Mouse (Mus musculus) neural tube, embryonic 14.5 days (tissue): Measurements from ENCODE around the gene Smcp. TPM values are rescaled to one million over a fixed set of nuclear protein-coding genes. Genes with fewer than 3 reads are reported as not detected.

ENCODE experiments used
- ATAC-seq: fragments of 200-750 bp; cut with Nextera tagmentation; 2 replicates; pipeline ENCODE4 v1.8.0; 2017; ENCODE audit warnings: low read depth, mild to moderate bottlenecking, moderate TSS enrichment, moderate library complexity
- H3K27ac ChIP-seq: fragments of 300-500 bp; sonication (generic); 2 replicates; pipeline ENCODE4 v1.5.1; 2014; ENCODE audit warnings: low read depth, mild to moderate bottlenecking, control low read depth, low read length, moderate library complexity, mixed read lengths
- H3K27me3 ChIP-seq: fragments of 300-500 bp; sonication (generic); 2 replicates; pipeline ENCODE4 v1.6.1; 2014; ENCODE audit warnings: low read length; ENCODE audit not compliant: control insufficient read depth, insufficient read depth
- H3K36me3 ChIP-seq: fragments of 300-500 bp; sonication (generic); 2 replicates; pipeline ENCODE4 v1.6.1; 2014; ENCODE audit warnings: low read length, mixed read lengths; ENCODE audit not compliant: control insufficient read depth, insufficient read depth
- H3K4me1 ChIP-seq: fragments of 300-500 bp; sonication (generic); 2 replicates; pipeline ENCODE4 v1.6.1; 2014; ENCODE audit warnings: low read length; ENCODE audit not compliant: control insufficient read depth, insufficient read depth
- H3K4me2 ChIP-seq: fragments of 300-500 bp; sonication (generic); 2 replicates; pipeline ENCODE4 v1.6.1; 2014; ENCODE audit warnings: mild to moderate bottlenecking, low read depth, low read length, control low read depth
- H3K4me3 ChIP-seq: fragments of 300-500 bp; sonication (generic); 2 replicates; pipeline ENCODE4 v1.5.1; 2014; ENCODE audit warnings: low read depth, low read length, control low read depth, mixed read lengths
- H3K9ac ChIP-seq: fragments of 300-500 bp; sonication (generic); replicated peaks from 2 replicates; pipeline ENCODE4 v1.6.1; 2014; ENCODE audit warnings: low read depth, mild to moderate bottlenecking, control low read depth, low read length, mixed read lengths
- H3K9me3 ChIP-seq: fragments of 300-500 bp; sonication (generic); 2 replicates; pipeline ENCODE4 v1.6.1; 2016; ENCODE audit warnings: low read length; ENCODE audit not compliant: control insufficient read depth
- WGBS: fragments of 180-500 bp; shearing (Covaris S2); extraction: QIAGEN DNeasy Blood & Tissue Kit; methylation state at CpG from one replicate; pipeline ENCODE4 v1.1.7; 2014; 5-methylcytosine and 5-hydroxymethylcytosine counted together
- polyA plus RNA-seq: library from polyadenylated mRNA; unstranded; fragments of >200 nt; fragmentation: Nextera tagmentation; extraction: Ambion mirVana; gene quantifications from 2 replicates; pipeline ENCODE4 v1.2.1, GENCODE M21; 2014

Smcp gene
- polyA plus RNA-seq, 1 experiment from 2014 or later: not detected

- 88% methylated on average over 2 of the region's 2 CpGs for WGBS
- no peaks in the 10 kb centered on the region for H3K4me1 ChIP-seq
- H3K27me3 ChIP-seq: no peaks in the 10 kb centered on the region
- no peak overlapping the region for H3K9ac ChIP-seq
- no peak overlapping the region for H3K27ac ChIP-seq
- no peaks in the 10 kb centered on the region for H3K9me3 ChIP-seq
- H3K36me3 ChIP-seq: no peaks in the 10 kb centered on the region
- H3K4me3 ChIP-seq: no peak overlapping the region
- no peak for ATAC-seq
- no peak overlapping the region for H3K4me2 ChIP-seq
Observed at GRCm38 (mm10) chr3:92598429-92598828, 9.6 kb upstream of the Smcp start.

- Histone ChIP-seq H3K9me3 (no peaks in the 10 kb centered on the region), H3K4me2 (no peak overlapping the region), H3K27me3 (no peaks in the 10 kb centered on the region), H3K36me3 (no peaks in the 10 kb centered on the region), H3K4me3 (no peak overlapping the region), H3K4me1 (no peaks in the 10 kb centered on the region), H3K27ac (no peak overlapping the region), H3K9ac (no peak overlapping the region)
- WGBS: 85% methylated on average over 3 of the region's 3 CpGs
- ATAC-seq: no peak
Observed at GRCm38 (mm10) chr3:92587190-92587589, 1.6 kb downstream of the Smcp start.

- no peak for ATAC-seq
- H3K4me3 ChIP-seq: no peak overlapping the region
- WGBS: 60% methylated on average over 1 of the region's 1 CpGs
- no peaks in the 10 kb centered on the region for H3K27me3 ChIP-seq
- no peaks in the 10 kb centered on the region for H3K36me3 ChIP-seq
- no peaks in the 10 kb centered on the region for H3K9me3 ChIP-seq
- no peaks in the 10 kb centered on the region for H3K4me1 ChIP-seq
- no peak overlapping the region for H3K4me2 ChIP-seq
- H3K27ac ChIP-seq: no peak overlapping the region
- H3K9ac ChIP-seq: no peak overlapping the region
Observed at GRCm38 (mm10) chr3:92585055-92585454, 3.7 kb downstream of the Smcp start.

GRCm38 (mm10) chr3:92583164-92583826, 5.5 kb downstream of the Smcp start:
- Histone ChIP-seq H3K27me3 (no peaks in the 10 kb centered on the region), H3K36me3 (no peaks in the 10 kb centered on the region), H3K4me2 (no peak overlapping the region), H3K9me3 (no peaks in the 10 kb centered on the region), H3K27ac (no peak overlapping the region), H3K4me3 (no peak overlapping the region), H3K9ac (no peak overlapping the region), H3K4me1 (no peaks in the 10 kb centered on the region)
- ATAC-seq: no peak
- 70% methylated on average over 3 of the region's 3 CpGs for WGBS

GRCm38 (mm10) chr3:92579508-92579907, 9.3 kb downstream of the Smcp start:
- Histone ChIP-seq H3K4me2 (no peak overlapping the region), H3K9ac (no peak overlapping the region), H3K27me3 (no peaks in the 10 kb centered on the region), H3K27ac (no peak overlapping the region), H3K4me3 (no peak overlapping the region), H3K4me1 (no peaks in the 10 kb centered on the region), H3K36me3 (no peaks in the 10 kb centered on the region), H3K9me3 (no peaks in the 10 kb centered on the region)
- 81% methylated on average over 1 of the region's 1 CpGs for WGBS
- ATAC-seq: no peak

- 80% methylated on average over 4 of the region's 4 CpGs for WGBS
- Histone ChIP-seq H3K9me3 (no peaks in the 10 kb centered on the region), H3K4me1 (no peaks in the 10 kb centered on the region), H3K9ac (no peak overlapping the region), H3K27ac (no peak overlapping the region), H3K4me3 (no peak overlapping the region), H3K27me3 (no peaks in the 10 kb centered on the region), H3K36me3 (no peaks in the 10 kb centered on the region), H3K4me2 (no peak overlapping the region)
- ATAC-seq: no peak
Observed at GRCm38 (mm10) chr3:92578652-92579413, 10.0 kb downstream of the Smcp start.

- Histone ChIP-seq H3K27ac (no peak within 1 kb of the TSS), H3K9ac (no peak within 1 kb of the TSS), H3K27me3 (no peaks in the 10 kb centered on the region), H3K9me3 (no peaks in the 10 kb centered on the region), H3K4me1 (no peaks in the 10 kb centered on the region), H3K36me3 (no peaks in the 10 kb centered on the region), H3K4me3 (no peak within 1 kb of the TSS), H3K4me2 (no peak within 1 kb of the TSS)
- no peak for ATAC-seq
- 83% methylated on average over 1 of the region's 1 CpGs for WGBS
Observed at GRCm38 (mm10) chr3:92573449-92574041, 15.3 kb downstream of the Smcp start, which contains the start of gene Ivl. Gene Ivl (minus strand): TSS chr3:92573735.

GRCm38 (mm10) chr3:92572514-92573155, 16.2 kb downstream of the Smcp start:
- no peaks in the 10 kb centered on the region for H3K4me1 ChIP-seq
- no peak overlapping the region for H3K4me2 ChIP-seq
- no peak overlapping the region for H3K27ac ChIP-seq
- H3K9me3 ChIP-seq: no peaks in the 10 kb centered on the region
- no peak overlapping the region for H3K4me3 ChIP-seq
- H3K27me3 ChIP-seq: no peaks in the 10 kb centered on the region
- H3K36me3 ChIP-seq: no peaks in the 10 kb centered on the region
- ATAC-seq: no peak
- 42% methylated on average over 2 of the region's 2 CpGs for WGBS
- H3K9ac ChIP-seq: no peak overlapping the region

GRCm38 (mm10) chr3:92568752-92569151, 20.0 kb downstream of the Smcp start:
- Histone ChIP-seq H3K4me1 (no peaks in the 10 kb centered on the region), H3K4me2 (no peak overlapping the region), H3K9me3 (no peaks in the 10 kb centered on the region), H3K4me3 (no peak overlapping the region), H3K27ac (no peak overlapping the region), H3K36me3 (no peaks in the 10 kb centered on the region), H3K27me3 (no peaks in the 10 kb centered on the region), H3K9ac (no peak overlapping the region)
- no peak for ATAC-seq
- 88% methylated on average over 2 of the region's 2 CpGs for WGBS
